Comparison of ENCODE assay signal across 14 mouse cellular contexts in genomic region chr5:144529123-144529522, GRCm38 (mm10). TPM values are rescaled to one million over a fixed set of nuclear protein-coding genes. Genes with fewer than 3 reads are reported as not detected.
"Had no signal": no experiment of that assay in that cellular context is flagged by ENCODE, and none has a peak within 500 bp of the region (broad histone marks: within the 10 kb centered on the region; RNA-seq: fewer than 3 reads in every experiment).

No protein-coding gene starts in this region.

- H3K27me3 ChIP-seq: intestine, embryonic 15.5 days; kidney, embryonic 15.5 days; limb, embryonic 15.5 days; liver, embryonic 15.5 days; lung, embryonic 15.5 days; midbrain, embryonic 12.5 days; neural tube, embryonic 15.5 days had no signal

- H3K9me3 ChIP-seq: intestine, embryonic 15.5 days; kidney, embryonic 15.5 days; limb, embryonic 15.5 days; lung, embryonic 15.5 days; midbrain, embryonic 12.5 days; neural tube, embryonic 15.5 days had no signal

- H3K4me2 ChIP-seq: intestine, embryonic 15.5 days; kidney, embryonic 15.5 days; limb, embryonic 15.5 days; liver, embryonic 15.5 days; lung, embryonic 15.5 days; midbrain, embryonic 12.5 days; neural tube, embryonic 15.5 days had no signal

- H3K9ac ChIP-seq: intestine, embryonic 15.5 days; kidney, embryonic 15.5 days; limb, embryonic 15.5 days; liver, embryonic 15.5 days; lung, embryonic 15.5 days; midbrain, embryonic 12.5 days; neural tube, embryonic 15.5 days had no signal

- H3K27ac ChIP-seq: intestine, embryonic 15.5 days; kidney, embryonic 15.5 days; limb, embryonic 15.5 days; liver, embryonic 15.5 days; lung, embryonic 15.5 days; midbrain, embryonic 12.5 days; neural tube, embryonic 15.5 days had no signal

- H3K36me3 ChIP-seq: intestine, embryonic 15.5 days; kidney, embryonic 15.5 days; limb, embryonic 15.5 days; liver, embryonic 15.5 days; lung, embryonic 15.5 days; midbrain, embryonic 12.5 days; neural tube, embryonic 15.5 days had no signal

- H3K4me3 ChIP-seq: intestine, embryonic 15.5 days; kidney, embryonic 15.5 days; limb, embryonic 15.5 days; liver, embryonic 15.5 days; lung, embryonic 15.5 days; midbrain, embryonic 12.5 days; myocyte; neural tube, embryonic 15.5 days had no signal

- H3K4me1 ChIP-seq: intestine, embryonic 15.5 days; kidney, embryonic 15.5 days; limb, embryonic 15.5 days; liver, embryonic 15.5 days; lung, embryonic 15.5 days; midbrain, embryonic 12.5 days had no signal

- DNase-seq: kidney, adult 18-20 months; kidney, postnatal 25 days; layer of hippocampus, adult 9-11 months; layer of hippocampus, postnatal 36 days; right cerebral cortex, postnatal 4 days; spleen, adult 18-20 months had no signal

- ATAC-seq: intestine, embryonic 15.5 days had no signal

RNA-seq across cellular contexts. Expression of gene Nptx2, which starts 16.6 kb away (rescaled TPM):
- polyA plus RNA-seq: myocyte had no signal
